Mouse (Mus musculus): ENCODE results near the gene Lrrc63. TPM values are rescaled to one million over a fixed set of nuclear protein-coding genes. Genes with fewer than 3 reads are reported as not detected.
A peak's percentile ranks its signal among the peaks of the same experiment; 100 is the strongest.

Gene Lrrc63
- not detected in 2 replicates for polyA plus RNA-seq (2015; fragmentation: Nextera tagmentation; extraction: Ambion mirVana)

GRCm38 (mm10) chr14:75130501-75131318, at the start of gene Lrrc63, which contains the start of gene Lcp1:
Gene Lrrc63 (minus strand): TSS chr14:75130881.
Gene Lcp1 (plus strand): TSS chr14:75131101.
- Histone ChIP-seq H3K4me3 (ENCODE audit: low read depth, low read length) (peak within 1 kb of the TSS; percentile 60), H3K4me1 (ENCODE audit: insufficient read depth) (peaks cover 9% of the 10 kb centered on the region), H3K4me2 (ENCODE audit: low read depth, low read length) (peak within 1 kb of the TSS; percentile 84), H3K36me3 (replicated peaks; ENCODE audit: insufficient read depth, low read length) (no peaks in the 10 kb centered on the region), H3K9ac (replicated peaks) (peak within 1 kb of the TSS; percentile 55), H3K9me3 (ENCODE audit: low read length) (no peaks in the 10 kb centered on the region), H3K27me3 (ENCODE audit: insufficient read depth, low read length) (no peaks in the 10 kb centered on the region), H3K27ac (ENCODE audit: low read depth) (peak within 1 kb of the TSS; percentile 13)
- ATAC-seq (peak; percentile 96), DNase-seq (peak; percentile 94)
- WGBS (ENCODE audit: insufficient replicate concordance), result under 1% methylated on average over 40 of the region's 42 CpGs
- TF ChIP-seq CTCF (IDR thresholded peaks at IDR 0.05; ENCODE audit: low read depth) (no peak), EP300 (IDR thresholded peaks at IDR 0.05; ENCODE audit: low read depth) (no peak)

- peak; percentile 54 for ATAC-seq
- DNase-seq, result peak; percentile 69
- Histone ChIP-seq H3K27ac (ENCODE audit: low read depth) (peak overlapping the region; percentile 96), H3K36me3 (replicated peaks; ENCODE audit: insufficient read depth, low read length) (no peaks in the 10 kb centered on the region), H3K27me3 (ENCODE audit: insufficient read depth, low read length) (no peaks in the 10 kb centered on the region), H3K9me3 (ENCODE audit: low read length) (no peaks in the 10 kb centered on the region), H3K9ac (replicated peaks) (peak overlapping the region; percentile 72), H3K4me2 (ENCODE audit: low read depth, low read length) (peak overlapping the region; percentile 77), H3K4me3 (ENCODE audit: low read depth, low read length) (peak overlapping the region; percentile 51), H3K4me1 (ENCODE audit: insufficient read depth) (peaks cover 32% of the 10 kb centered on the region)
- WGBS (ENCODE audit: insufficient replicate concordance), result 33% methylated on average over 20 of the region's 20 CpGs
- TF ChIP-seq CTCF (IDR thresholded peaks at IDR 0.05; ENCODE audit: low read depth) (no peak), EP300 (IDR thresholded peaks at IDR 0.05; ENCODE audit: low read depth) (peak; percentile 52; the same call in 1 of the 2 replicates)
Observed at GRCm38 (mm10) chr14:75179255-75179963, 48.7 kb upstream of the Lrrc63 start.

- Histone ChIP-seq H3K27me3 (ENCODE audit: insufficient read depth, low read length) (no peaks in the 10 kb centered on the region), H3K4me3 (ENCODE audit: low read depth, low read length) (peak overlapping the region; percentile 51), H3K9ac (replicated peaks) (peak overlapping the region; percentile 72), H3K36me3 (replicated peaks; ENCODE audit: insufficient read depth, low read length) (no peaks in the 10 kb centered on the region), H3K4me2 (ENCODE audit: low read depth, low read length) (peak overlapping the region; percentile 77), H3K4me1 (ENCODE audit: insufficient read depth) (peaks cover 28% of the 10 kb centered on the region), H3K9me3 (ENCODE audit: low read length) (no peaks in the 10 kb centered on the region), H3K27ac (ENCODE audit: low read depth) (peak overlapping the region; percentile 96)
- DNase-seq (peak; percentile 57), ATAC-seq (peak; percentile 62)
- TF ChIP-seq CTCF (IDR thresholded peaks at IDR 0.05; ENCODE audit: low read depth) (no peak), EP300 (IDR thresholded peaks at IDR 0.05; ENCODE audit: low read depth) (no peak)
- WGBS (ENCODE audit: insufficient replicate concordance), result 28% methylated on average over 10 of the region's 10 CpGs
Observed at GRCm38 (mm10) chr14:75178801-75179211, 48.1 kb upstream of the Lrrc63 start.

GRCm38 (mm10) chr14:75178384-75178793, 47.7 kb upstream of the Lrrc63 start:
- Histone ChIP-seq H3K4me1 (ENCODE audit: insufficient read depth) (peaks cover 28% of the 10 kb centered on the region), H3K4me2 (ENCODE audit: low read depth, low read length) (peak overlapping the region; percentile 77), H3K9ac (replicated peaks) (peak overlapping the region; percentile 72), H3K36me3 (replicated peaks; ENCODE audit: insufficient read depth, low read length) (no peaks in the 10 kb centered on the region), H3K27me3 (ENCODE audit: insufficient read depth, low read length) (no peaks in the 10 kb centered on the region), H3K9me3 (ENCODE audit: low read length) (no peaks in the 10 kb centered on the region), H3K27ac (ENCODE audit: low read depth) (peak overlapping the region; percentile 96), H3K4me3 (ENCODE audit: low read depth, low read length) (peak overlapping the region; percentile 51)
- ATAC-seq (peak; percentile 72), DNase-seq (peak; percentile 70)
- WGBS (ENCODE audit: insufficient replicate concordance), result 29% methylated on average over 14 of the region's 14 CpGs
- TF ChIP-seq CTCF (IDR thresholded peaks at IDR 0.05; ENCODE audit: low read depth), result no peak
- no peak for TF ChIP-seq EP300 (IDR thresholded peaks at IDR 0.05; ENCODE audit: low read depth)

- Histone ChIP-seq H3K36me3 (replicated peaks; ENCODE audit: insufficient read depth, low read length) (no peaks in the 10 kb centered on the region), H3K27ac (ENCODE audit: low read depth) (peak overlapping the region; percentile 96), H3K9me3 (ENCODE audit: low read length) (no peaks in the 10 kb centered on the region), H3K4me2 (ENCODE audit: low read depth, low read length) (peak overlapping the region; percentile 77), H3K4me1 (ENCODE audit: insufficient read depth) (peaks cover 23% of the 10 kb centered on the region), H3K4me3 (ENCODE audit: low read depth, low read length) (peak overlapping the region; percentile 51), H3K27me3 (ENCODE audit: insufficient read depth, low read length) (no peaks in the 10 kb centered on the region), H3K9ac (replicated peaks) (peak overlapping the region; percentile 55)
- TF ChIP-seq EP300 (IDR thresholded peaks at IDR 0.05; ENCODE audit: low read depth) (no peak), CTCF (IDR thresholded peaks at IDR 0.05; ENCODE audit: low read depth) (no peak)
- DNase-seq, result no peak
- no peak for ATAC-seq
- WGBS (ENCODE audit: insufficient replicate concordance), result 48% methylated on average over 3 of the region's 3 CpGs
Observed at GRCm38 (mm10) chr14:75177400-75177799, 46.7 kb upstream of the Lrrc63 start.
